Mouse (Mus musculus): ENCODE measurements around the gene Axdnd1.

GRCm38 (mm10) chr1:156450478-156450877 is 29.5 kb upstream of the Axdnd1 start:
- TF ChIP-seq CTCF (IDR thresholded peaks at IDR 0.05; ENCODE audit: borderline replicate concordance, control insufficient read depth, extremely low read depth, insufficient read depth, low read length, poor library complexity) (no peak), POLR2A (IDR thresholded peaks at IDR 0.05; ENCODE audit: control insufficient read depth, extremely low read depth, insufficient read depth, low read length, poor library complexity) (no peak)
